ENCODE assay signal across 8 mouse cellular contexts in the genomic region with DNA sequence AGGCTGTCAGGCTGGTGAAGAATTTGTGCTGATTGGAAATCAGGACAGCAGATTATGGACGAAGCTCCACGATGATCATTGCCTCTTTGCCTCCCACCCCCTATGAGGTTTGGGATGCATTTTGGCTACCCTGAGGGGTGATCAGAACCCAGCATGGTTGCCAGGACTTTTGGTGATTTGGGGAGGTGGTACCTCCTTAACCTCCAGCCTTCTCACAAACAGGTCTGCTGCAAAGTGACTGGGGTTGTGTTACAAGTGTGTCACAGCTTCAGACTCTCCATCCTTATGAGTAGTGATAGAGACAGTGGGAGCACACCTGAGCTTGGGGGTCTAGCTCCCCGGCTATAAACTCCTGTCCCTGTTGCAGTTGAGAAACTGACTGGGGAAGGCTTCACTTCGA. TPM values are rescaled to one million over a fixed set of nuclear protein-coding genes. Genes with fewer than 3 reads are reported as not detected.
DNase-seq lines count a peak whose midpoint lies in the region; TF ChIP-seq lines count a peak whose summit lies in the region.

No protein-coding gene starts in this region.

- H3K9ac ChIP-seq in ES-E14 (ENCODE audit: insufficient read depth, low read depth, low read length, poor library complexity, severe bottlenecking) = peak overlapping the region; percentile 75; the same call in 1 of the 2 replicates

- peak; percentile 91 for DNase-seq in heart, adult 11 months
- no peak for DNase-seq in heart, adult 8-10 months (ENCODE audit: low spot score)
- DNase-seq in ES-E14 (ENCODE audit: low read depth, low spot score) = no peak
- peak; percentile 6 for DNase-seq in heart, postnatal 4 days
- DNase-seq in lung, postnatal 10 days = peak; percentile 6
- no peak for DNase-seq in frontal cortex, postnatal 14 days (ENCODE audit: low spot score in 2 of 2)
- no peak for DNase-seq in right cerebral cortex, postnatal 4 days
- no peak for DNase-seq in cerebellum, postnatal 4 days (ENCODE audit: low spot score in 2 of 2)

- H3K27ac ChIP-seq in ES-E14 (ENCODE audit: insufficient read depth, low read depth, low read length, poor library complexity, severe bottlenecking) = no peak overlapping the region

- H3K4me1 ChIP-seq in ES-E14 (ENCODE audit: control insufficient read depth in 2 of 2, insufficient read depth in 2 of 2, low read length in 2 of 2, poor library complexity in 1 of 2) = peaks cover 3 to 15% of the 10 kb centered on the region in 2 experiments; a peak in 2 of 4 replicates

- no peaks in the 10 kb centered on the region for H3K9me3 ChIP-seq in ES-E14 (ENCODE audit: control insufficient read depth, insufficient read depth, low read depth, low read length)

- H3K4me3 ChIP-seq in ES-E14 (ENCODE audit: insufficient read depth in 1 of 2, low read depth in 1 of 2, low read length in 2 of 2, poor library complexity in 1 of 2, severe bottlenecking in 1 of 2) = peak overlapping the region; percentile 90 to 93; a peak in 3 of 4 replicates

- H3K36me3 ChIP-seq in ES-E14 (ENCODE audit: control insufficient read depth, insufficient read depth, low read length, poor library complexity, severe bottlenecking) = no peaks in the 10 kb centered on the region

- in situ Hi-C loops in ES-E14 (cut with MboI; ENCODE audit: low sequenced_read_pairs in 2 of 2, unreplicated experiment in 2 of 2) = no loop called here

TF ChIP-seq in ES-E14, 5 proteins besides CTCF, POLR2A, EP300 and RAD21:
- TF ChIP-seq CHD2 (IDR thresholded peaks at IDR 0.05; ENCODE audit: low read depth, low read length) (no peak), ZC3H11A (IDR thresholded peaks at IDR 0.05; ENCODE audit: borderline replicate concordance, low read depth, low read length) (no peak), HCFC1 (IDR thresholded peaks at IDR 0.05; ENCODE audit: borderline replicate concordance, insufficient read depth, low read length) (no peak), MAFK (IDR thresholded peaks at IDR 0.05; ENCODE audit: insufficient read depth, low read depth, low read length) (no peak), ZNF384 (IDR thresholded peaks at IDR 0.05; ENCODE audit: low read depth, low read length) (no peak)

RNA-seq across cellular contexts. Expression of a gene that starts 2.1 kb away (rescaled TPM):
- total RNA-seq in heart, adult 8-10 months (2022) = 10 to 100 TPM; 50.5 to 61.2 (median 56.9) TPM
- total RNA-seq in ES-E14 (2012; rRNA removed) = 20.9 and 21.0 TPM in 2 replicates
- total RNA-seq in heart, postnatal 4 days (2021) = 10 to 100 TPM; 39.0 to 43.2 TPM

Comparison
In these comparisons a context has a peak if more than half of its experiments do, and no peak if none do; other contexts are left out.
1. DNase-seq: peak in heart, adult 11 months (single experiment), heart, postnatal 4 days (single experiment) and lung, postnatal 10 days (single experiment); none in heart, adult 8-10 months (single experiment), ES-E14 (single experiment), frontal cortex, postnatal 14 days (0 of 2), right cerebral cortex, postnatal 4 days (single experiment) and cerebellum, postnatal 4 days (0 of 2).